In the genomic region with DNA sequence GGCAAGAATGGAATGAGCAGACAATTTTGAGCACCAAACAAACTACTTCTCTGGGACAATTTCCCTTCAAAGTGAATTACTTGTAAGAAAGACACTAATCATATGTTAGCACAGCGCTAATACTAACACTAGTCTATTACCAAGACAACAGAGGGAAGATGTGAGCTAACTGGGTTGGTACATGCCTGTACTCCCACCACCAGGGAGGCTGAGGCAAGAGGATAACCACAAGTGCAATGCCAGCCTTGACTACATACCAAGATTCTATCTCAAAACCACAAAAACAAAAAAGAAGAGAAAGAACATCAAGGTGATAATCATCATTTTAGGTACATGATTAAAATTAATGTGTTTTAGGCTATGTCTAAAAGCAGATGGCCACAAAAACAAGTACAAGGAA, we compare ENCODE assay signal across 18 mouse cellular contexts. TPM values are rescaled to one million over a fixed set of nuclear protein-coding genes. Genes with fewer than 3 reads are reported as not detected.
DNase-seq lines count a peak whose midpoint lies in the region; ATAC-seq lines count a peak whose summit lies in the region.
"Had no signal": no experiment of that assay in that cellular context is flagged by ENCODE, and none has a peak within 500 bp of the region (broad histone marks: within the 10 kb centered on the region; RNA-seq: fewer than 3 reads in every experiment).

No protein-coding gene starts in this region.

- no peaks in the 10 kb centered on the region for H3K9me3 ChIP-seq in forebrain, embryonic 11.5 days (ENCODE audit: control insufficient read depth, low read length)
- no peaks in the 10 kb centered on the region for H3K9me3 ChIP-seq in forebrain, embryonic 15.5 days
- H3K9me3 ChIP-seq: embryonic facial prominence, embryonic 15.5 days; forebrain, embryonic 12.5 days; limb, embryonic 10.5 days had no signal

- H3K27ac ChIP-seq in forebrain, embryonic 11.5 days (ENCODE audit: low read depth, low read length), result 0 out of 2 replicates have a peak overlapping the region, but pooled peaks have one; percentile 43
- no peak overlapping the region for H3K27ac ChIP-seq in forebrain, embryonic 15.5 days (replicated peaks)
- H3K27ac ChIP-seq: embryonic facial prominence, embryonic 15.5 days; gastrocnemius, adult 2 months; heart, adult 2 months; limb, embryonic 10.5 days had no signal

- no peaks in the 10 kb centered on the region for H3K36me3 ChIP-seq in forebrain, embryonic 11.5 days (ENCODE audit: control insufficient read depth, insufficient read depth, low read length)
- no peaks in the 10 kb centered on the region for H3K36me3 ChIP-seq in forebrain, embryonic 15.5 days
- H3K36me3 ChIP-seq: embryonic facial prominence, embryonic 15.5 days; forebrain, embryonic 12.5 days; limb, embryonic 10.5 days had no signal

- no peaks in the 10 kb centered on the region; the same call in 1 of the 2 replicates for H3K4me1 ChIP-seq in forebrain, embryonic 11.5 days (replicated peaks; ENCODE audit: control insufficient read depth, insufficient read depth, low read length)
- H3K4me1 ChIP-seq in forebrain, embryonic 15.5 days, result peaks cover 15% of the 10 kb centered on the region

- no peak for ATAC-seq in forebrain, embryonic 11.5 days (replicated peaks; ENCODE audit: low FRiP score)
- ATAC-seq in forebrain, embryonic 15.5 days (replicated peaks), result no peak

- H3K4me3 ChIP-seq in forebrain, embryonic 11.5 days (ENCODE audit: low read depth, low read length), result no peak overlapping the region
- H3K4me3 ChIP-seq in forebrain, embryonic 15.5 days, result no peak overlapping the region
- H3K4me3 ChIP-seq: embryonic facial prominence, embryonic 15.5 days; forebrain, embryonic 12.5 days; gastrocnemius, adult 2 months; heart, adult 2 months; limb, embryonic 10.5 days had no signal

- H3K9ac ChIP-seq in forebrain, embryonic 11.5 days (ENCODE audit: low read length), result no peak overlapping the region
- H3K9ac ChIP-seq in forebrain, embryonic 15.5 days (replicated peaks), result no peak overlapping the region
- H3K9ac ChIP-seq: embryonic facial prominence, embryonic 15.5 days; forebrain, embryonic 12.5 days had no signal

- H3K4me2 ChIP-seq in forebrain, embryonic 11.5 days (ENCODE audit: low read depth, low read length, severe bottlenecking), result no peak overlapping the region
- no peak overlapping the region for H3K4me2 ChIP-seq in forebrain, embryonic 15.5 days (replicated peaks)
- H3K4me2 ChIP-seq: embryonic facial prominence, embryonic 15.5 days; forebrain, embryonic 12.5 days; liver, embryonic 11.5 days had no signal

- no peaks in the 10 kb centered on the region for H3K27me3 ChIP-seq in forebrain, embryonic 11.5 days (ENCODE audit: control insufficient read depth, insufficient read depth, low read length)
- H3K27me3 ChIP-seq in forebrain, embryonic 15.5 days, result no peaks in the 10 kb centered on the region
- H3K27me3 ChIP-seq: embryonic facial prominence, embryonic 15.5 days; forebrain, embryonic 12.5 days had no signal

- WGBS in forebrain, embryonic 11.5 days, result 81% methylated on average over 1 of the region's 1 CpGs
- 65% methylated on average over 1 of the region's 1 CpGs for WGBS in forebrain, embryonic 15.5 days

- no peak for DNase-seq in forebrain, embryonic 11.5 days (ENCODE audit: low spot score)
- peak; percentile 27 for DNase-seq in thymus, postnatal 14 days
- no peak for DNase-seq in thymus, postnatal 36 days
- peak; percentile 64 for DNase-seq in induced T-regulatory cell, adult 2 months (ENCODE audit: low read depth)
- no peak for DNase-seq in cerebellum, postnatal 36 days
- DNase-seq in heart, adult 8-10 months (ENCODE audit: low spot score), result no peak
- DNase-seq in cerebellum, adult 11 months, result no peak
- DNase-seq: adrenal gland, postnatal 25 days; B cell, adult 2 months; cerebellum, adult 9-10 months; gastrocnemius, adult 2 months; heart, adult 2 months; right cerebral cortex, postnatal 4 days had no signal

RNA-seq across cellular contexts. Expression of gene Zfand6, which starts 8.2 kb away (rescaled TPM):
- polyA plus RNA-seq in forebrain, embryonic 11.5 days (2014; fragmentation: Nextera tagmentation; extraction: Ambion mirVana), result 193 and 208 TPM in 2 replicates
- polyA plus RNA-seq in forebrain, embryonic 15.5 days (2015; fragmentation: Nextera tagmentation; extraction: Ambion mirVana), result 190 and 192 TPM in 2 replicates
- total RNA-seq in heart, adult 8-10 months (2022), result 100 to 1,000 TPM in 1 of 4 experiments, 10 to 100 TPM in 3; 82.5 to 102 (median 85.4) TPM

Comparison
In these comparisons a context has a peak if more than half of its experiments do, and no peak if none do; other contexts are left out.
1. DNase-seq: peak in thymus, postnatal 14 days (single experiment) and induced T-regulatory cell, adult 2 months (single experiment); none in forebrain, embryonic 11.5 days (single experiment), thymus, postnatal 36 days (0 of 2), cerebellum, postnatal 36 days (0 of 2), heart, adult 8-10 months (single experiment) and cerebellum, adult 11 months (single experiment).